Mouse (Mus musculus) hindbrain, embryonic 12.5 days (tissue): ENCODE data around the gene Irgm1. TPM values are rescaled to one million over a fixed set of nuclear protein-coding genes. Genes with fewer than 3 reads are reported as not detected.
A peak's percentile ranks its signal among the peaks of the same experiment; 100 is the strongest.
"Not testable (repeated sequence)": the region's sequence is repeated elsewhere in the genome, so short reads cannot be mapped to it uniquely, and the experiment has no call there.

Experiments used
- ATAC-seq: fragments of 200-750 bp; cut with Nextera tagmentation; 2 replicates; pipeline ENCODE4 v1.8.0; 2017; ENCODE audit warnings: moderate TSS enrichment; ENCODE audit not compliant: low FRiP score
- H3K27ac ChIP-seq: fragments of 300-500 bp; sonication (generic); 2 replicates; pipeline ENCODE4 v1.5.1; 2016; ENCODE audit warnings: mild to moderate bottlenecking
- H3K27me3 ChIP-seq: fragments of 300-500 bp; sonication (generic); 2 replicates; pipeline ENCODE4 v1.6.1; 2016; ENCODE audit warnings: mild to moderate bottlenecking
- H3K36me3 ChIP-seq: fragments of 300-500 bp; sonication (generic); 2 replicates; pipeline ENCODE4 v1.6.1; 2016; ENCODE audit warnings: mild to moderate bottlenecking
- H3K4me1 ChIP-seq: fragments of 300-500 bp; sonication (generic); 2 replicates; pipeline ENCODE4 v1.6.1; 2016
- H3K4me2 ChIP-seq: fragments of 300-500 bp; sonication (generic); replicated peaks from 2 replicates; pipeline ENCODE4 v1.6.1; 2016; ENCODE audit warnings: mild to moderate bottlenecking
- H3K4me3 ChIP-seq: fragments of 300-500 bp; sonication (generic); 2 replicates; pipeline ENCODE4 v1.5.1; 2016; ENCODE audit warnings: mild to moderate bottlenecking
- H3K9ac ChIP-seq: fragments of 300-500 bp; sonication (generic); 2 replicates; pipeline ENCODE4 v1.6.1; 2016; ENCODE audit warnings: mild to moderate bottlenecking, moderate library complexity
- H3K9me3 ChIP-seq: fragments of 300-500 bp; sonication (generic); replicated peaks from 2 replicates; pipeline ENCODE4 v1.6.1; 2016; ENCODE audit warnings: mild to moderate bottlenecking
- WGBS: fragments of 180-500 bp; shearing (Covaris S2); methylation state at CpG from one replicate; pipeline ENCODE4 v1.1.7; 2016; 5-methylcytosine and 5-hydroxymethylcytosine counted together
- polyA plus RNA-seq: library from polyadenylated mRNA; unstranded; fragments of >200 nt; fragmentation: Nextera tagmentation; extraction: Ambion mirVana; gene quantifications from 2 replicates; pipeline ENCODE4 v1.2.1, GENCODE M21; 2016

Gene Irgm1
- polyA plus RNA-seq, 1 experiment from 2014 or later: 3.9 TPM

- peaks cover 26% of the 10 kb centered on the region for H3K27me3 ChIP-seq
- peaks cover 15% of the 10 kb centered on the region for H3K4me1 ChIP-seq
- ATAC-seq: no peak
- H3K27ac ChIP-seq: no peak overlapping the region
- no peaks in the 10 kb centered on the region for H3K9me3 ChIP-seq
- H3K4me3 ChIP-seq: peak overlapping the region; percentile 32
- H3K9ac ChIP-seq: no peak overlapping the region
- WGBS: under 1% methylated on average over 15 of the region's 15 CpGs
- peak overlapping the region; percentile 49 for H3K4me2 ChIP-seq
- H3K36me3 ChIP-seq: no peaks in the 10 kb centered on the region
Observed at GRCm38 (mm10) chr11:48823536-48823972, 47.9 kb downstream of the Irgm1 start.

GRCm38 (mm10) chr11:48822768-48823512, 48.5 kb downstream of the Irgm1 start:
- no peak for ATAC-seq
- Histone ChIP-seq H3K9me3 (no peaks in the 10 kb centered on the region), H3K4me3 (peak overlapping the region; percentile 32), H3K4me1 (peaks cover 15% of the 10 kb centered on the region), H3K36me3 (no peaks in the 10 kb centered on the region), H3K27ac (no peak overlapping the region), H3K27me3 (peaks cover 24% of the 10 kb centered on the region), H3K9ac (no peak overlapping the region), H3K4me2 (peak overlapping the region; percentile 49)
- WGBS: 29% methylated on average over 14 of the region's 14 CpGs

GRCm38 (mm10) chr11:48821299-48821698, 50.2 kb downstream of the Irgm1 start:
- H3K4me1 ChIP-seq: peaks cover 13% of the 10 kb centered on the region
- not testable (repeated sequence) for H3K4me2 ChIP-seq, H3K27ac ChIP-seq, H3K36me3 ChIP-seq, H3K9me3 ChIP-seq, H3K9ac ChIP-seq, ATAC-seq, H3K4me3 ChIP-seq
- H3K27me3 ChIP-seq: peaks cover 22% of the 10 kb centered on the region
- 78% methylated on average over 14 of the region's 14 CpGs for WGBS

DNA sequence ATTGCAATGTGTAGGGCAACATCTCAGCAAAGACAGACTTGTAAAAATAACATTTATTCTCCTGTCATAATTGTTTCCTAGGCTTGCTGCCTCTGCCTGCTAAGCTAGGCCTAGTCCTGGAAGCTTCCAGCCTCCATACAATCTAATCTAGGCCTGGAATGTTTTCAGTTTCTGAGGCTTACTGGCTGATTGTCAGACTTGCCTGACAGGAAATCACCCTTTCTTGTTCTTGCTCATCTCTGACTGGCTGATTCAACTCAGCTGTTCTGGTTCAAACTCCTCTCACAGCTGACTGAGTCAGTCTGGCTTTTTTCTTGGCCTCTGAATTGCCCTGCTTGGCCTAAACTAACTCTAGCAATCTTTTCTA, 51.2 kb downstream of the Irgm1 start:
- H3K27ac ChIP-seq: no peak overlapping the region
- H3K9me3 ChIP-seq: no peaks in the 10 kb centered on the region
- H3K27me3 ChIP-seq: peaks cover 22% of the 10 kb centered on the region
- H3K4me2 ChIP-seq: no peak overlapping the region
- no peaks in the 10 kb centered on the region for H3K36me3 ChIP-seq
- no peak overlapping the region for H3K4me3 ChIP-seq
- ATAC-seq: no peak
- H3K4me1 ChIP-seq: peaks cover 23% of the 10 kb centered on the region
- H3K9ac ChIP-seq: no peak overlapping the region

DNA sequence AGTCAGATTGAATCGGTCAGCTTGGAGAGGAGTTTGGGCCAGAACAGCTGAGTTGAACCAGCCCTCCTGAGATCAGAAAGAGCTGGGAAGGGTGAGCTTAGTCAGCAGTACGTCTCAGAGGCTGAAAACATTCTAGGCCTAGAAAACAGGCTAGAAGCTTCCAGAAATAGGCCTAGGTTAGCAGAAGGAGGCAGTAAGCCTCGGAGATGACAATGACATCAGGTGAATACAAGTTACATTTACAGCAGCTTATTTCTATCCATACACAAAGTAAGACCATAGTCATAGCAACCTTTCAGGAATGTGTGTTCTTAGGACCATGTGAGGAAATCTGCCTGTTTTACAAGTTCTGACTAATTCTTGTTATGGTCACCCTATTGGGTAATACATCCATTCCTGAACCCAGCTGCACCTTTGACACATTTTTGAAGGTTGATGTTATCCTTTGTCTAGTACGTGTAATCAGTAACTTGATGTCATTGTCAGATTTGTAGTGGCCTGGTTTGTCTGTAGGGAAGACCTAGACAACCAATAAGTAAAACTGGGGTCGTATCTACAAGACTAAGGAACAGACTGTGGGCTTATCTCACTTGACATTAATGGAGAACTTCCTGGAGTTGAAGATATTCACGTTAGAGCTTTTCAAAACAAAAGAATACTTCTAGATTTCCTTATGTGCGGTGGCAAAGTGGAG, 51.7 kb downstream of the Irgm1 start:
- 78% methylated on average over 7 of the region's 7 CpGs for WGBS
- no peak overlapping the region for H3K27ac ChIP-seq
- ATAC-seq: no peak
- no peak overlapping the region for H3K4me2 ChIP-seq
- H3K4me1 ChIP-seq: peaks cover 28% of the 10 kb centered on the region
- peaks cover 19% of the 10 kb centered on the region for H3K27me3 ChIP-seq
- H3K36me3 ChIP-seq: no peaks in the 10 kb centered on the region
- H3K4me3 ChIP-seq: no peak overlapping the region
- H3K9me3 ChIP-seq: no peaks in the 10 kb centered on the region
- H3K9ac ChIP-seq: no peak overlapping the region

- no peak overlapping the region for H3K27ac ChIP-seq
- peak overlapping the region; percentile 83 for H3K4me3 ChIP-seq
Observed at GRCm38 (mm10) chr11:48818346-48818745, 53.1 kb downstream of the Irgm1 start.

DNA sequence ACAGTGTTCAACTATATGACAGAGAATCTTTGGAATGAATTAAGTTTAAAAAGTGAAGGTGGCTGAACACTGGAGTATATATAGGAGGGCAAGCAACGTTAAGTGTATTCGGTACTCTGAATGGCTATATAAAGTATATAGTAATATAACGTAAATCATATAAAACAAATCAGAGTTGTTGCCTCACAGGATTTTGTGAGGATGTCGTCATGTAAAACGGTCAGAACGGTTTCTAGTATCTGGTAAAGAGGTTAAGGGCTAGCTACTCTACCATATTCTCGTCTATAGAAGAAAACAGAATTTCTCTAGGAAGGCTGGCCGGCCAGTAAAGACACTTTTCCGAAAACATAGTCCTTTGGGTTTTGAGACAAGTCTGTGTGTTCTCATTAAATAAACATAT, 53.7 kb downstream of the Irgm1 start:
- Histone ChIP-seq H3K4me2 (peak overlapping the region; percentile 91), H3K4me1 (peaks cover 24% of the 10 kb centered on the region), H3K9ac (peak overlapping the region; percentile 85), H3K27me3 (0 out of 2 replicates have a peak, but pooled peaks cover 6% of the 10 kb centered on the region), H3K9me3 (no peaks in the 10 kb centered on the region), H3K27ac (peak overlapping the region; percentile 96), H3K36me3 (0 out of 2 replicates have a peak, but pooled peaks cover 6% of the 10 kb centered on the region), H3K4me3 (peak overlapping the region; percentile 83)
- ATAC-seq: peak; percentile 3; the same call in 1 of the 2 replicates
- 10% methylated on average over 9 of the region's 9 CpGs for WGBS

More at GRCm38 (mm10) chr11:48818346-48818745, 53.1 kb downstream of the Irgm1 start:
- Histone ChIP-seq H3K27me3 (0 out of 2 replicates have a peak, but pooled peaks cover 6% of the 10 kb centered on the region), H3K9ac (peak overlapping the region; percentile 85; the same call in 1 of the 2 replicates), H3K4me2 (peak overlapping the region; percentile 91), H3K36me3 (0 out of 2 replicates have a peak, but pooled peaks cover 2% of the 10 kb centered on the region), H3K4me1 (peaks cover 25% of the 10 kb centered on the region), H3K9me3 (no peaks in the 10 kb centered on the region)
- WGBS: under 1% methylated on average over 16 of the region's 16 CpGs
- no peak for ATAC-seq

- H3K9me3 ChIP-seq: no peaks in the 10 kb centered on the region
- peak; percentile 98 for ATAC-seq
- under 1% methylated on average over 72 of the region's 77 CpGs for WGBS
- H3K27ac ChIP-seq: peak within 1 kb of the TSS; percentile 96
- peaks cover 13% of the 10 kb centered on the region for H3K36me3 ChIP-seq
- peaks cover 24% of the 10 kb centered on the region for H3K4me1 ChIP-seq
- H3K4me2 ChIP-seq: peak within 1 kb of the TSS; percentile 91
- H3K9ac ChIP-seq: peak within 1 kb of the TSS; percentile 85
- peak within 1 kb of the TSS; percentile 83 for H3K4me3 ChIP-seq
- no peaks in the 10 kb centered on the region for H3K27me3 ChIP-seq
Observed at GRCm38 (mm10) chr11:48816800-48817665, 54.5 kb downstream of the Irgm1 start, which contains the start of gene Trim41. Gene Trim41, minus strand, starts transcription at chr11:48817353.

DNA sequence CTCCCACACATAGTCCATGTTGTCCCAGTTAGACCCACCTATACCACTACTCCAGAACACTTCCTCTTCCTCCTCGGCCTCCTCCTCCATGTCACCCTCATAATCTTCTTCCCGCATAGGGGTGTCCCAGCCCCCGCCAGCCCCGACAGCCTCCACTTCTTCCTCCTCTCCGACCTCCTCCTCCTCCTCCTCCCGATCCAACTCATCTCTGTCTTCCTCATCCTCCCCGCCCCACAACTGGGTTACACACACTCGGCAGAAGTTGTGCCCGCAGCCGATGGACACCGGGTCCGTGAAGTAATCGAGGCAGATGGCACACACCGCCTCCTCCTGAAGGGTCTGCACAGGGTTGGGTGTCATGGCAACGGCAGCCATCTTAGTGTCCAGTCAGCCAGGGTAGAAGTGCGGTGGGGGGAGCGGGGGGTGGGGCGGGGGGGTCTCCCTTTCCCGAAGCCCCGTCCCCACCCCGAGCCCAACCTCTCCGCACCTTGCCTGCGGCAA, 55.2 kb downstream of the Irgm1 start:
- 4% methylated on average over 16 of the region's 23 CpGs for WGBS

GRCm38 (mm10) chr11:48815851-48816250, 55.6 kb downstream of the Irgm1 start:
- H3K4me2 ChIP-seq: peak overlapping the region; percentile 91
- no peak for ATAC-seq
- H3K9me3 ChIP-seq: no peaks in the 10 kb centered on the region
- peaks cover 24% of the 10 kb centered on the region for H3K4me1 ChIP-seq
- no peaks in the 10 kb centered on the region for H3K27me3 ChIP-seq
- peak overlapping the region; percentile 85 for H3K9ac ChIP-seq
- H3K27ac ChIP-seq: peak overlapping the region; percentile 96; the same call in 1 of the 2 replicates
- WGBS: 80% methylated on average over 16 of the region's 16 CpGs
- H3K36me3 ChIP-seq: peaks cover 25% of the 10 kb centered on the region
- peak overlapping the region; percentile 83 for H3K4me3 ChIP-seq

More for the DNA sequence above, 55.2 kb downstream of the Irgm1 start:
- Histone ChIP-seq H3K4me1 (peaks cover 24% of the 10 kb centered on the region), H3K27ac (peak overlapping the region; percentile 96), H3K36me3 (peaks cover 20% of the 10 kb centered on the region), H3K9me3 (no peaks in the 10 kb centered on the region), H3K9ac (peak overlapping the region; percentile 85), H3K4me2 (peak overlapping the region; percentile 91), H3K27me3 (no peaks in the 10 kb centered on the region), H3K4me3 (peak overlapping the region; percentile 83)
- peak; percentile 74 for ATAC-seq

DNA sequence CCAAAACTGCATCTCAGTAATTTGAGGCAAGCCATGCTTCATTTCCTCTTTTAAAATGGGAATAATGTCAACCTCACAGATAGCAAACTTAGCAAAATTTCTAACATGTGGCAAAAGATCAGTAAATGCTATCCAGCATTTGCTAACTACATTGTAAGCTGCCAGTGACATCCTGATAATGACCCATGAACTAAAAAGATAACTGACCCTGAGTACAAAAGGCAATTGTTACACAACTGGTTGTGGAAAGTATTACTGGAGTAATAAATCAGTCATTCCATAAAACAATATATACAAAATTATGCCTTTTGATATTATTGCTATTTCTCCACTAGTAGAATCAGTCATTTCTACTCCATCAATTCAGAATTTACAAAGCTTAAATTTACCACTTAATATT, 57.7 kb downstream of the Irgm1 start:
- Histone ChIP-seq H3K36me3 (peaks cover 45% of the 10 kb centered on the region), H3K9ac (no peak overlapping the region)
- ATAC-seq: no peak

More for the DNA sequence above, 57.7 kb downstream of the Irgm1 start:
- Histone ChIP-seq H3K27ac (no peak overlapping the region), H3K27me3 (no peaks in the 10 kb centered on the region), H3K4me2 (no peak overlapping the region), H3K4me1 (peaks cover 23% of the 10 kb centered on the region), H3K9me3 (no peaks in the 10 kb centered on the region), H3K4me3 (no peak overlapping the region)
